Mouse (Mus musculus) adrenal gland, adult 18-20 months (tissue): ENCODE data around the gene Otop1. TPM values are rescaled to one million over a fixed set of nuclear protein-coding genes. Genes with fewer than 3 reads are reported as not detected.

Source experiments
- DNase-seq, 2 experiments: peaks; one replicate each; pipeline ENCODE4 v3.0.0; 2021 to 2022; ENCODE audit warnings: low spot score in 2 of 2
- total RNA-seq, 2 experiments: library from RNA; stranded (reverse); gene quantifications; 1 replicate in 1 of 2; 2 replicates in 1 of 2; pipeline ENCODE4 v1.2.3; 2021

The Otop1 gene
- total RNA-seq, 2 experiments from 2014 or later: 38.4 to 96.2 TPM

- DNase-seq: no peak
Observed at GRCm38 (mm10) chr5:38285724-38286123, 10.0 kb downstream of the Otop1 start.

- no peak for DNase-seq
Observed at GRCm38 (mm10) chr5:38288476-38288875, 12.7 kb downstream of the Otop1 start.

- DNase-seq: no peak
Observed at GRCm38 (mm10) chr5:38301761-38302411, 26.1 kb downstream of the Otop1 start.

DNA sequence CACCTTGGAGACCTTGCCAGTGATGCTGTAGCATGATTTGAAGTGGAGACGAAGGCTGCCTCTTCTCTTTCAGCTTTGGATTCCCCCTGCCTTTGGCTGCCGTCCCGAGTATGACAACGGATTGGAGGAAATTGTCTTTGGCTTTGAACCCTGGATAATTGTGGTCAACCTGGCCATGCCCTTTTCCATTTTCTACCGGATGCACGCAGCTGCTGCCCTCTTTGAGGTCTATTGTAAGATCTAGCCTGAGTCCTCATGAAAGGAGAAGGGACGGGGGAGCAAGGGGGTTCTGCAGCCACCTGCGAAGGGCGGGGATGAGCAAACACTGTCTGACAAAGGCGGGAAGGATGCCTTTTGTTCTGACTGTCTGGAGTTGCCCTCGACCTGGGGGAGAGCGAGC, 26.9 kb downstream of the Otop1 start:
- DNase-seq: no peak

GRCm38 (mm10) chr5:38305241-38305640, 29.5 kb downstream of the Otop1 start:
- DNase-seq: no peak

GRCm38 (mm10) chr5:38307255-38308101, 31.7 kb downstream of the Otop1 start:
- peak; percentile 88 to 91 for DNase-seq

- peak; percentile 42 to 45 for DNase-seq
Observed at GRCm38 (mm10) chr5:38308873-38309272, 33.1 kb downstream of the Otop1 start.

DNA sequence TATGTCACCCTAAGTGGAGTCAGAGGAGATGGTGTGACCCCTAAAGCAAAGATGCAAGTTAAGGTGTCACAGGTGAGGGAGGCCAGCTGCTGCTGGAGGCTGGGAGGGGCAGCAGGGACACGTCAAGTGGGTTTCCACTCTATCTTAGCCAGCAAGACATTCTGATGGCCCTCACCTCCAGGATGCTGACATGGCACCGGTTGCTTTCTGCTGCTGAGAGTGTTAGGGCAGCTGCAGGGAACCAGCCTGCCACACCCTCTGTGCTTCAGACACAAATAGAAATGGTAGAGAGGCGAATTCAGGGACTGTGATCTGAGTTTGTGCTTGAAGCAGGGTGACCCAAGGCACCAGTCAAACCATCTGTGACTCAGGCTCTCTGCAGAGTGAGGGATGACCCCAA, 34.0 kb downstream of the Otop1 start:
- DNase-seq: no peak

GRCm38 (mm10) chr5:38318966-38319786, 43.4 kb downstream of the Otop1 start, which contains the start of gene Drd5:
Drd5 (plus strand) TSS chr5:38319367.
- no peak for DNase-seq

DNA sequence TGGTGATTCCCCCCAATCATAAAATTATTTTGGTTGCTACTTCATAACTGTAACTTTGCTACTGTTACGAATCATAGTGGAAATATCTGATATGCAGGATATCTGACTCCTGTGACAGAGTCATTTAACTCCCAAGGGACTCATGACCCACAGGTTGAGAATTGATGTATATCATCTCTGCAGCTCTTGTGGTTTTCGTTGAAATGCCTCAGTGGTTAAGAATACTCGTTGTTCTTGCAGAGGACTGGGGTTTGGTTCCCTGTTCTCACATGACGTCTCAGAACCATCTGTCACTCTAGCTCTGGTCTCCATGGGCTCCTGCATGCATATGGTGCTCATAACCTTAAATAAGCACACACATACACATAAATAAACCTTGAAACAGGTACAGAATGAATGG, 57.6 kb downstream of the Otop1 start:
- DNase-seq: no peak

DNA sequence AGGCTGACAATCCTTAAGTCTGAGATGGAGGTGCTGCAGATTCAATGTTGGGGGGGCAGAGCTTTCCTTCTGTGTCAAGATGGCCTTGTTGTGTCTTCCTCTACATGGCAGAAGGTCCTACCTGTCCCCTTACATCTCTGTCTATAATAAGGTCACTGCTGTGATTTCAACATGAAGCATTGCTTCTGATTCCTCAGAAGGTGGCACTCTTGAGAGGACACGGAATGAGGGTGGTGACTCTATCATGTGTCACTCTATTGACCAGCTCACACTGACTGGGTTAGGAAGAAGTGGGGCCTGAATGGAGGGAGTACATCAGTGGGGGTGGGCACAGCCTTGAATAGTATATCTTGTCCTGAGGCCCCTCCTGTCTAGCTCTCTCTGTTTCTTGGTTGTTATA, 58.8 kb downstream of the Otop1 start:
- DNase-seq: no peak

GRCm38 (mm10) chr5:38343101-38343500, 67.3 kb downstream of the Otop1 start:
- no peak for DNase-seq

- DNase-seq: peak; percentile 5 to 23
Observed at GRCm38 (mm10) chr5:38346646-38347432, 71.1 kb downstream of the Otop1 start.

GRCm38 (mm10) chr5:38350351-38350929, 74.7 kb downstream of the Otop1 start:
- DNase-seq: no peak

Other genes starting within 250 kb of the Otop1 start
- 10 to 100 TPM; 34.7 to 42.5 TPM for gene Stx18, start 237.2 kb upstream of the Otop1 start, total RNA-seq
- 10 to 100 TPM; 43.5 to 71.0 TPM for gene Nsg1, start 116.1 kb upstream of the Otop1 start, total RNA-seq
- gene Zbtb49, start 55.5 kb upstream of the Otop1 start, total RNA-seq: 1 to 10 TPM; 7.7 to 9.4 TPM
- gene Lyar, start 55.5 kb upstream of the Otop1 start, total RNA-seq: 10 to 100 TPM; 17.6 to 23.4 TPM
- 10 to 100 TPM; 36.1 to 39.2 TPM for gene Tmem128, start 15.8 kb upstream of the Otop1 start, total RNA-seq
- gene Drd5, start 43.4 kb downstream of the Otop1 start, total RNA-seq: not detected
- gene Slc2a9, start 227.2 kb downstream of the Otop1 start, total RNA-seq: 1 to 10 TPM; 2.0 to 2.6 TPM